Mouse (Mus musculus) C2C12 (cell line): ENCODE results near the gene Ap3m1.

Source experiments
- CTCF ChIP-seq: IDR thresholded peaks from one replicate; pipeline ENCODE4 v1.5.1; 2011; ENCODE audit not compliant: control insufficient read depth, insufficient read depth, insufficient read length
- FOSL1 ChIP-seq: IDR thresholded peaks from one replicate; pipeline ENCODE4 v1.8.0; 2011; ENCODE audit warnings: mild to moderate bottlenecking, low read length; ENCODE audit not compliant: poor library complexity, insufficient read depth, severe bottlenecking

DNA sequence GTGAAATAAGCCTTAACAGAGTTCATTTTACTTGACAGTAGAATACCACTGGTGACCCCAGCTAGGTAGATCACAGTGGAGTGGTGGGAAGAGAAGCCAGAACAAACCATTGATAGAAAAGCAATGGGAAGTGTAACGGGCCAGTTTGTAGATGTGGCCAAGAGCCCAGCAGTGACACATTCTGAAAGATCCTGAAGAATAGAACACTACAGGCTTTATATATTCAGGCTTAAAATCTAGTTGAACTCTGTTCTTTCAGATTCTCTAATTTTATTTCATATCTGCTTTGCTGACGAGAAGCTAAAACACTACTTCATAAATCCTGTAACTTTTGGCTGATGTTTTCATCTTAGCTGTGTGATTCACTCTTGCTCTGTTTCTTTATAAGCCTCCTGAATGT, 48.6 kb upstream of the Ap3m1 start:
- TF ChIP-seq CTCF (no peak), FOSL1 (no peak)
